Mouse (Mus musculus) spleen, adult 2 months (tissue): ENCODE results near the gene Pld4.

Experiments used
- CTCF ChIP-seq: fragments of 200-500 bp; IDR thresholded peaks from 2 replicates; pipeline ENCODE4 v1.5.1; 2011; ENCODE audit warnings: mild to moderate bottlenecking, inconsistent platforms; ENCODE audit not compliant: insufficient read depth, insufficient read length, insufficient replicate concordance; ENCODE audit errors: extremely low read depth
- POLR2A ChIP-seq: fragments of 200-500 bp; IDR thresholded peaks from 2 replicates; pipeline ENCODE4 v1.6.1; 2011; ENCODE audit warnings: low read depth, low read length, inconsistent platforms

GRCm38 (mm10) chr12:112797672-112798331, 37.3 kb downstream of the Pld4 start:
- TF ChIP-seq POLR2A (no peak), CTCF (no peak)
